ENCODE assay signal across 19 mouse cellular contexts in genomic region chr9:110695165-110695755, GRCm38 (mm10). TPM values are rescaled to one million over a fixed set of nuclear protein-coding genes. Genes with fewer than 3 reads are reported as not detected.
"Had no signal": no experiment of that assay in that cellular context is flagged by ENCODE, and none has a peak within 500 bp of the region (broad histone marks: within the 10 kb centered on the region; RNA-seq: fewer than 3 reads in every experiment).

No protein-coding gene starts in this region.

- H3K27ac ChIP-seq: left cerebral cortex, adult 2 months; limb, embryonic 12.5 days; liver, embryonic 12.5 days; liver, embryonic 15.5 days; stomach, embryonic 15.5 days had no signal

- H3K9me3 ChIP-seq: limb, embryonic 12.5 days; liver, embryonic 12.5 days; liver, embryonic 15.5 days; stomach, embryonic 15.5 days had no signal

- DNase-seq: kidney, postnatal 10 days; layer of hippocampus, postnatal 36 days; lung, adult 2 months; lung, postnatal 14 days; lung, postnatal 4 days; midbrain, embryonic 14.5 days; thymus, adult 2 months; thymus, postnatal 14 days; thymus, postnatal 4 days had no signal

- H3K4me2 ChIP-seq: limb, embryonic 12.5 days; liver, embryonic 12.5 days; liver, embryonic 15.5 days; midbrain, embryonic 11.5 days; stomach, embryonic 15.5 days had no signal

- H3K9ac ChIP-seq: limb, embryonic 12.5 days; liver, embryonic 12.5 days; liver, embryonic 15.5 days; stomach, embryonic 15.5 days had no signal

- ATAC-seq: intestine, postnatal 0 days; liver, embryonic 12.5 days had no signal

- H3K27me3 ChIP-seq: limb, embryonic 12.5 days; liver, embryonic 12.5 days; liver, embryonic 15.5 days; stomach, embryonic 15.5 days had no signal

- H3K4me1 ChIP-seq: limb, embryonic 12.5 days; stomach, embryonic 15.5 days had no signal

- H3K4me3 ChIP-seq: left cerebral cortex, adult 2 months; limb, embryonic 12.5 days; liver, embryonic 12.5 days; liver, embryonic 15.5 days; stomach, embryonic 15.5 days had no signal

RNA-seq across cellular contexts. Expression of gene Myl3, which starts 46.4 kb away (rescaled TPM):
- total RNA-seq: layer of hippocampus, postnatal 36 days; left cerebral cortex, adult 2 months; megakaryocyte progenitor cell, adult 5-6 weeks; megakaryocyte-erythroid progenitor cell, adult 5-6 weeks; midbrain, postnatal 0 days had no signal
- polyA plus RNA-seq: intestine, postnatal 0 days; midbrain, postnatal 0 days had no signal

RNA-seq across cellular contexts. Expression of gene Pth1r, which starts 51.7 kb away (rescaled TPM):
- total RNA-seq: megakaryocyte-erythroid progenitor cell, adult 5-6 weeks had no signal
